Mouse (Mus musculus): ENCODE measurements around the gene Tubb4a. TPM values are rescaled to one million over a fixed set of nuclear protein-coding genes. Genes with fewer than 3 reads are reported as not detected.
A peak's percentile ranks its signal among the peaks of the same experiment; 100 is the strongest.
"Not testable (repeated sequence)": the region's sequence is repeated elsewhere in the genome, so short reads cannot be mapped to it uniquely, and the experiment has no call there.

Gene Tubb4a
- 5.8 and 12.6 TPM in 2 replicates for polyA plus RNA-seq (2011; ENCODE audit: insufficient read depth, insufficient read length, low read depth, missing spikeins)

DNA sequence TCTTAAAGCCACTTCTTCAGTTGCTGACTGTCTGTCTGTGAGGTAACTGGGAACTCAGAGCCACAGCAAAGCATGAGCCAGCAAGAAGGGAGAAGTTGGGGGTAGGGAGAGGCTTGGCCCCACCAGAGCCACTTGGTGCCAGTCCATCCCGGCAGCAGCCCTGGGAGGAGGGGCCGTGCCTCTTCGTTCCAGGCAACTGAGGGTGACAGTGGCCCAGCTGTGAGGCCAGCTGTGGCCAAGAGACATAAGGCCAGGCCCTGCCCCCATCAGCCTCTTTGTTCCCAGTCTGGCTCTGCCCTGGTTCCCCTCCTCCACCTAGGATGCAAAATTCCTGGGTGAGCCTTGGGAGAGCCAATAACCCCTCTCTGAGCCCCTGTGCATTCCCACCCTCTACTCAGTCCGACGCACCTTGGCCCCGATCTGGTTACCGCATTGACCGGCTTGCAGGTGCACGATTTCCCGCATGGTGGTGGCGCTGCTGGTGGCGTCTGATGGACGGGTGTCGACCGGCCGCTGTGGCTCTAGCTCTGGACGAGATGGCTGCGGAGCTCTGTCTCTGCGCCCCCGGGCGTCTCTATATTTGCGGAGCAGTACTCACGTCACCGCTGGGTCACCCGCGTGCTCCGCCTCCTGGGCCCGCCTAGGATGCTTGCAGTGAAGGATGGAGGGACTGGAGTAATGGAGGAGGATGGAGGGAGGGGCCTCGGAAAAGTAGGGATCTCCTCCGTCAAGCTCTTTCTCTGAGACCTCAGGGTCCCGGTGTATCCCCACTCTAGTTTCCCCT lies at the start of gene Tubb4a:
Tubb4a (minus strand) TSS at position 734 of the 784 bp plus-strand sequence.
- Histone ChIP-seq H3K9ac (ENCODE audit: low read depth, poor library complexity, severe bottlenecking) (no peak within 1 kb of the TSS), H3K4me3 (ENCODE audit: low read depth, low read length) (peak within 1 kb of the TSS; percentile 42), H3K27ac (ENCODE audit: insufficient read depth, low read length) (no peak within 1 kb of the TSS), H3K9me3 (replicated peaks; ENCODE audit: control insufficient read depth, insufficient read depth, low read length, poor library complexity, severe bottlenecking) (no peaks in the 10 kb centered on the region), H3K27me3 (ENCODE audit: control insufficient read depth, insufficient read depth, low read length, poor library complexity, severe bottlenecking) (no peaks in the 10 kb centered on the region), H3K36me3 (ENCODE audit: control insufficient read depth, insufficient read depth, low read length, poor library complexity, severe bottlenecking) (no peaks in the 10 kb centered on the region), H3K4me1 (ENCODE audit: control insufficient read depth, insufficient read depth, low read length) (no peaks in the 10 kb centered on the region)
- no peak for TF ChIP-seq CTCF (IDR thresholded peaks at IDR 0.05; ENCODE audit: low read depth, low read length)
- no peak for TF ChIP-seq POLR2A (IDR thresholded peaks at IDR 0.05; ENCODE audit: insufficient read depth, low read length)
- TF ChIP-seq EP300 (IDR thresholded peaks at IDR 0.05; ENCODE audit: insufficient read depth, low read depth, low read length), result no peak

DNA sequence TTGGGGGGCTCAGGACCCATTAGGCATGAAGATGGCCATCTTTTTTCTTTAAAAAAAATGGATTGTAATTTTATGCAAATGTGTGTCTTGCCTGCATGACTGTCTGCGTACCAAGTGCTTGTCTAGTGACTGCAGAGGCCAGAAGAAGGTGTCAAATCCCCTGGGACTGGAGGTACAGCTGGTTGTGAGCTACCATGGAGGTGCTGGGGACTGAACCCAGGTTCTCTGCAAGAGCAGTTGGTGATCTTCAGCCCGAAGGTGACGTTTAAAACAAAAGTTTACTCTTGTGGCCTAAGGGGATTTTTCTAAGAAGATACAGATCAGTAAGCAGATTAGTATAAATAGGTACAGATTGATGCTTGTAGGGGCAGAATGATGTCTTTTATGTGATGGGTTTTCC lies 48.1 kb upstream of the Tubb4a start:
- no peak overlapping the region for H3K4me3 ChIP-seq (ENCODE audit: low read depth, low read length)
- no peaks in the 10 kb centered on the region for H3K4me1 ChIP-seq (ENCODE audit: control insufficient read depth, insufficient read depth, low read length)
- H3K9me3 ChIP-seq (replicated peaks; ENCODE audit: control insufficient read depth, insufficient read depth, low read length, poor library complexity, severe bottlenecking), result no peaks in the 10 kb centered on the region
- no peaks in the 10 kb centered on the region for H3K36me3 ChIP-seq (ENCODE audit: control insufficient read depth, insufficient read depth, low read length, poor library complexity, severe bottlenecking)
- TF ChIP-seq POLR2A (IDR thresholded peaks at IDR 0.05; ENCODE audit: insufficient read depth, low read length), result no peak
- no peak for TF ChIP-seq EP300 (IDR thresholded peaks at IDR 0.05; ENCODE audit: insufficient read depth, low read depth, low read length)
- no peak for TF ChIP-seq CTCF (IDR thresholded peaks at IDR 0.05; ENCODE audit: low read depth, low read length)
- H3K27ac ChIP-seq (ENCODE audit: insufficient read depth, low read length), result no peak overlapping the region
- H3K9ac ChIP-seq (ENCODE audit: low read depth, poor library complexity, severe bottlenecking), result no peak overlapping the region
- no peaks in the 10 kb centered on the region for H3K27me3 ChIP-seq (ENCODE audit: control insufficient read depth, insufficient read depth, low read length, poor library complexity, severe bottlenecking)

DNA sequence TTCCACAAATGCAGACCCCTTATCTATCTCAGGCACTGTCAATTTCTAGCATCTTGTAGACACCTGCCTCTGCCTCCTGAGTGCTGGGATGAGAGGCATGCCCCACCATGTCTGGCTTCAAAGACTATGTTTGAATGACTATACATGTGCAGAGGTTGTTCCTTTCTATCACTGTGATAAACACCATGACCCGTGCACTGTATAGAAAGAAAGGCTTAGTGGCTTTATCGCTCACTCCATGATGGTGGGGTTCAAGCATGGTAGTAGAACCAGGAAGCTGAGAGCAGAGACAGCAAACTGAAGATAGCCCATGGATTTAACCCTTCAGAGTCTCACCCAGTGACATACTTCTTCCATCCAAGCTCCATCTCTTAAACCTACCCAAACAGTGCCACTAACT lies 47.1 kb upstream of the Tubb4a start:
- no peaks in the 10 kb centered on the region for H3K36me3 ChIP-seq (ENCODE audit: control insufficient read depth, insufficient read depth, low read length, poor library complexity, severe bottlenecking)
- TF ChIP-seq POLR2A (IDR thresholded peaks at IDR 0.05; ENCODE audit: insufficient read depth, low read length) (no peak), EP300 (IDR thresholded peaks at IDR 0.05; ENCODE audit: insufficient read depth, low read depth, low read length) (no peak), CTCF (IDR thresholded peaks at IDR 0.05; ENCODE audit: low read depth, low read length) (no peak)
- no peak overlapping the region for H3K27ac ChIP-seq (ENCODE audit: insufficient read depth, low read length)
- no peaks in the 10 kb centered on the region for H3K27me3 ChIP-seq (ENCODE audit: control insufficient read depth, insufficient read depth, low read length, poor library complexity, severe bottlenecking)
- no peak overlapping the region for H3K4me3 ChIP-seq (ENCODE audit: low read depth, low read length)
- no peak overlapping the region for H3K9ac ChIP-seq (ENCODE audit: low read depth, poor library complexity, severe bottlenecking)
- H3K4me1 ChIP-seq (ENCODE audit: control insufficient read depth, insufficient read depth, low read length), result no peaks in the 10 kb centered on the region
- H3K9me3 ChIP-seq (replicated peaks; ENCODE audit: control insufficient read depth, insufficient read depth, low read length, poor library complexity, severe bottlenecking), result no peaks in the 10 kb centered on the region

DNA sequence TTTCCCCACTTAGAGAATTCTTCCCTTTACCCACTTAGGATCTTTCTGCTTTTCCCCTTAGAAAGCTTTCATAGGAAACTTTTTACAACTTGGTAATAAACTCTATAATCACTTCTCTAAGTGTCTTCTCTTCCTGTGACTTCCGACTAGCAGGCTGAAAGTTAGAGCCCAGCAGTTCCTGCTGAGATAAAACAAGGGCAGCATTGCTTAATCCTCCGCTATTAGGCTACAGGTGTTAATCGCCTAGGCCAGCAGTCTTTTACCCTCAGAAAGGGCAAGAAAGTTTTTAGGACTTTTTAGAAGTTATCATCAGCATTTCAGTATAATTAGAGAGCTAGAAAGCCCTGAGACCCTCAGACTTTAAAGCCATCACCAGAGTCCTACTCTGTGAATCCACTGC lies 46.4 kb upstream of the Tubb4a start:
- not testable (repeated sequence) for H3K4me1 ChIP-seq (ENCODE audit: control insufficient read depth, insufficient read depth, low read length); H3K9ac ChIP-seq (ENCODE audit: low read depth, poor library complexity, severe bottlenecking); H3K9me3 ChIP-seq (replicated peaks; ENCODE audit: control insufficient read depth, insufficient read depth, low read length, poor library complexity, severe bottlenecking); H3K36me3 ChIP-seq (ENCODE audit: control insufficient read depth, insufficient read depth, low read length, poor library complexity, severe bottlenecking); H3K27me3 ChIP-seq (ENCODE audit: control insufficient read depth, insufficient read depth, low read length, poor library complexity, severe bottlenecking); H3K4me3 ChIP-seq (ENCODE audit: low read depth, low read length); H3K27ac ChIP-seq (ENCODE audit: insufficient read depth, low read length)

DNA sequence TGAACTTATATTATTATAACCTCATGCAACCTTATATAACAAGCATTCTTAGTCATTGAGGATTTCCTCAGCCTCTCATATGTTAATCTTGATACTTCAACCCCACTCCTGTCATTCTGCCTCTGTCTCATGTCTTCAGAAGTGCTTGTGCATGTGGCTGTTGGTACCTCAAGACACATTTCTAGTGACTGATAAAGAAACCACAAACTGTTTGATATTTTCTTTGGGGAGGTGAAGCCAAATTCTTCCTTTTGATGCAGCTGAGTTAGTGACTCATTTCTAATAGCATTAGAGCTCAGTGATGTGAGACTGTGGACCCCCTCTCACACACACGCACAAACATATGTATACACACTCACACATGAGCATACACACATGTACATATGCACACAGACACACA lies 44.2 kb upstream of the Tubb4a start:
- TF ChIP-seq POLR2A (IDR thresholded peaks at IDR 0.05; ENCODE audit: insufficient read depth, low read length) (no peak), EP300 (IDR thresholded peaks at IDR 0.05; ENCODE audit: insufficient read depth, low read depth, low read length) (no peak), CTCF (IDR thresholded peaks at IDR 0.05; ENCODE audit: low read depth, low read length) (no peak)
- H3K27me3 ChIP-seq (ENCODE audit: control insufficient read depth, insufficient read depth, low read length, poor library complexity, severe bottlenecking), result no peaks in the 10 kb centered on the region
- H3K9me3 ChIP-seq (replicated peaks; ENCODE audit: control insufficient read depth, insufficient read depth, low read length, poor library complexity, severe bottlenecking), result no peaks in the 10 kb centered on the region
- no peaks in the 10 kb centered on the region for H3K36me3 ChIP-seq (ENCODE audit: control insufficient read depth, insufficient read depth, low read length, poor library complexity, severe bottlenecking)
- no peak overlapping the region for H3K4me3 ChIP-seq (ENCODE audit: low read depth, low read length)
- no peak overlapping the region for H3K27ac ChIP-seq (ENCODE audit: insufficient read depth, low read length)
- no peak overlapping the region for H3K9ac ChIP-seq (ENCODE audit: low read depth, poor library complexity, severe bottlenecking)
- no peaks in the 10 kb centered on the region for H3K4me1 ChIP-seq (ENCODE audit: control insufficient read depth, insufficient read depth, low read length)

DNA sequence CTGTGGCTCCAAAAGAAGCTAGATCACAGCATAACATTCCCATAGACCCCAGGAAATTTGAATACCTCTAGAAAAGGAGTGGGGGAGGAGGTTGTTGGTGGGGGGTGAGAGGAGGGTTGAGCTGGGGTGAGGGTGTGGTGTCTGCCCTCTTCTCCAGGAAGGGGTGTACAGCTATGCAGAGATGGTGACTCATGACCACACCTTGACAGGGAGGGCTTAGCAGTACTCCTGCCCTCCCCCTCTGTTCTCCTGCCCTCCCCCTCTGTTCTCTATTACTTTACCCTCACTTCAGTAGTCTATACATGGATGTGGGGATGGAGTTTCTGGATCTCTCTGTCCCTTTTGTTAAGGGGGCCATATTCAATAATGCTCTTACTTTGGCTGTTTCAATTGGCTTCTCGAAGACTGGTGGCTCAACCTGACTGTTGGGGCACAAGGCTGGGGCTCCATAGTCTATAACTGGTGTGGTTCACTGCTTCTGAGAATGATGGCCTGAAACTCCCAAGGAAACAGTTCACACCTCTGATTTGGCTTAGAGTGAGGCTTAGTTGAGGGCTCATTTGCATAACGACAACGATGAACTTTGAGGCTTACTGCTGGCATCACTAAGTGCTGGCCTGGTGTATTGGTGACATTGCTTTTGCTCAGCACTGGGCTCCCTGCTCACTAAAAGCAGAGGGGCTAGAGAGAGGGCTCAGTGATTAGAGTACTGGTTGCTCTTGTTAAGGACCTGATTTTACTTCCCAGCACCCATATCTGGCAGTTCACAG lies 38.5 kb upstream of the Tubb4a start:
- TF ChIP-seq EP300 (IDR thresholded peaks at IDR 0.05; ENCODE audit: insufficient read depth, low read depth, low read length) (no peak), CTCF (IDR thresholded peaks at IDR 0.05; ENCODE audit: low read depth, low read length) (no peak), POLR2A (IDR thresholded peaks at IDR 0.05; ENCODE audit: insufficient read depth, low read length) (no peak)
- H3K9me3 ChIP-seq (replicated peaks; ENCODE audit: control insufficient read depth, insufficient read depth, low read length, poor library complexity, severe bottlenecking), result 0 out of 2 replicates have a peak, but pooled peaks cover 6% of the 10 kb centered on the region
- H3K4me1 ChIP-seq (ENCODE audit: control insufficient read depth, insufficient read depth, low read length), result peaks cover 1% of the 10 kb centered on the region
- no peaks in the 10 kb centered on the region for H3K27me3 ChIP-seq (ENCODE audit: control insufficient read depth, insufficient read depth, low read length, poor library complexity, severe bottlenecking)
- no peak overlapping the region for H3K27ac ChIP-seq (ENCODE audit: insufficient read depth, low read length)
- H3K9ac ChIP-seq (ENCODE audit: low read depth, poor library complexity, severe bottlenecking), result no peak overlapping the region
- no peaks in the 10 kb centered on the region for H3K36me3 ChIP-seq (ENCODE audit: control insufficient read depth, insufficient read depth, low read length, poor library complexity, severe bottlenecking)
- H3K4me3 ChIP-seq (ENCODE audit: low read depth, low read length), result no peak overlapping the region

Data from ES-Bruce4 (cell line).